Mouse (Mus musculus): ENCODE measurements around the gene Ndufs5. TPM values are rescaled to one million over a fixed set of nuclear protein-coding genes. Genes with fewer than 3 reads are reported as not detected.

The Ndufs5 gene
- polyA plus RNA-seq (2014; fragmentation: Illumina TruSeq; extraction: RNeasy Lipid Tissue Mini Kit (QIAGEN cat#74804); ENCODE audit: low read depth, low replicate concordance): 214 TPM

GRCm38 (mm10) chr4:123717574-123718433 is at the start of gene Ndufs5:
Ndufs5 (minus strand) TSS chr4:123718202.

GRCm38 (mm10) chr4:123750152-123750651 is 32.2 kb upstream of the Ndufs5 start, which contains the start of gene Akirin1:
Akirin1 (minus strand) TSS chr4:123750345.

GRCm38 (mm10) chr4:123684260-123684659 is 33.7 kb downstream of the Ndufs5 start, which contains the start of gene Macf1:
Macf1 (minus strand) TSS chr4:123684360.

Other genes starting within 250 kb of the Ndufs5 start
- 79.4 TPM for gene Macf1, start 33.8 kb downstream of the Ndufs5 start, polyA plus RNA-seq (2014; fragmentation: Illumina TruSeq; extraction: RNeasy Lipid Tissue Mini Kit (QIAGEN cat#74804); ENCODE audit: low read depth, low replicate concordance)
- 35.6 TPM for gene Akirin1, start 32.1 kb upstream of the Ndufs5 start, polyA plus RNA-seq (2014; fragmentation: Illumina TruSeq; extraction: RNeasy Lipid Tissue Mini Kit (QIAGEN cat#74804); ENCODE audit: low read depth, low replicate concordance)
- 8.1 TPM for gene Rhbdl2, start 69.7 kb upstream of the Ndufs5 start, polyA plus RNA-seq (2014; fragmentation: Illumina TruSeq; extraction: RNeasy Lipid Tissue Mini Kit (QIAGEN cat#74804); ENCODE audit: low read depth, low replicate concordance)
- 0.93 TPM for gene 4933427I04Rik, start 141.5 kb upstream of the Ndufs5 start, polyA plus RNA-seq (2014; fragmentation: Illumina TruSeq; extraction: RNeasy Lipid Tissue Mini Kit (QIAGEN cat#74804); ENCODE audit: low read depth, low replicate concordance)
- 35.8 TPM for gene Mycbp, start 186.6 kb upstream of the Ndufs5 start, polyA plus RNA-seq (2014; fragmentation: Illumina TruSeq; extraction: RNeasy Lipid Tissue Mini Kit (QIAGEN cat#74804); ENCODE audit: low read depth, low replicate concordance)
- gene Rragc, start 199.2 kb upstream of the Ndufs5 start, polyA plus RNA-seq (2014; fragmentation: Illumina TruSeq; extraction: RNeasy Lipid Tissue Mini Kit (QIAGEN cat#74804); ENCODE audit: low read depth, low replicate concordance): 64.4 TPM
- gene 4930535I16Rik, start 199.8 kb upstream of the Ndufs5 start, polyA plus RNA-seq (2014; fragmentation: Illumina TruSeq; extraction: RNeasy Lipid Tissue Mini Kit (QIAGEN cat#74804); ENCODE audit: low read depth, low replicate concordance): not detected